Mouse (Mus musculus): ENCODE measurements around the gene Slc9a9. TPM values are rescaled to one million over a fixed set of nuclear protein-coding genes. Genes with fewer than 3 reads are reported as not detected.
A peak's percentile ranks its signal among the peaks of the same experiment; 100 is the strongest.

The Slc9a9 gene
- polyA plus RNA-seq, 1 experiment = 8.9 TPM

GRCm38 (mm10) chr9:94698175-94698574, 28.5 kb downstream of the Slc9a9 start:
- H3K27ac ChIP-seq (ENCODE audit: insufficient read depth, low read length) = no peak overlapping the region
- no peaks in the 10 kb centered on the region for H3K27me3 ChIP-seq (ENCODE audit: control insufficient read depth, insufficient read depth, low read length)
- H3K4me3 ChIP-seq (replicated peaks; ENCODE audit: insufficient read depth, low read depth, low read length) = no peak overlapping the region
- peaks cover 18% of the 10 kb centered on the region for H3K4me1 ChIP-seq (ENCODE audit: control insufficient read depth, insufficient read depth, low read length)
- WGBS = 90% methylated on average over 2 of the region's 2 CpGs
- no peak for DNase-seq
- TF ChIP-seq POLR2A (IDR thresholded peaks at IDR 0.05; ENCODE audit: borderline replicate concordance, insufficient read depth, low read length) (no peak), CTCF (IDR thresholded peaks at IDR 0.05; ENCODE audit: borderline replicate concordance, insufficient read depth, low read depth, low read length) (no peak)

GRCm38 (mm10) chr9:94700549-94700948, 30.8 kb downstream of the Slc9a9 start:
- no peaks in the 10 kb centered on the region for H3K27me3 ChIP-seq (ENCODE audit: control insufficient read depth, insufficient read depth, low read length)
- TF ChIP-seq POLR2A (IDR thresholded peaks at IDR 0.05; ENCODE audit: borderline replicate concordance, insufficient read depth, low read length) = no peak
- peak; percentile 62 for TF ChIP-seq CTCF (IDR thresholded peaks at IDR 0.05; ENCODE audit: borderline replicate concordance, insufficient read depth, low read depth, low read length)
- 93% methylated on average over 1 of the region's 1 CpGs for WGBS
- peaks cover 31% of the 10 kb centered on the region for H3K4me1 ChIP-seq (ENCODE audit: control insufficient read depth, insufficient read depth, low read length)
- DNase-seq = peak; percentile 52 to 58
- no peak overlapping the region for H3K4me3 ChIP-seq (replicated peaks; ENCODE audit: insufficient read depth, low read depth, low read length)
- H3K27ac ChIP-seq (ENCODE audit: insufficient read depth, low read length) = 0 out of 2 replicates have a peak overlapping the region, but pooled peaks have one; percentile 67

GRCm38 (mm10) chr9:94701193-94701869, 31.6 kb downstream of the Slc9a9 start:
- H3K4me3 ChIP-seq (replicated peaks; ENCODE audit: insufficient read depth, low read depth, low read length) = no peak overlapping the region
- H3K27me3 ChIP-seq (ENCODE audit: control insufficient read depth, insufficient read depth, low read length) = no peaks in the 10 kb centered on the region
- DNase-seq = no peak
- peaks cover 34% of the 10 kb centered on the region for H3K4me1 ChIP-seq (ENCODE audit: control insufficient read depth, insufficient read depth, low read length)
- TF ChIP-seq CTCF (IDR thresholded peaks at IDR 0.05; ENCODE audit: borderline replicate concordance, insufficient read depth, low read depth, low read length) (no peak), POLR2A (IDR thresholded peaks at IDR 0.05; ENCODE audit: borderline replicate concordance, insufficient read depth, low read length) (no peak)
- WGBS = 76% methylated on average over 6 of the region's 6 CpGs
- peak overlapping the region; percentile 58; the same call in 1 of the 2 replicates for H3K27ac ChIP-seq (ENCODE audit: insufficient read depth, low read length)

- Histone ChIP-seq H3K4me1 (ENCODE audit: control insufficient read depth, insufficient read depth, low read length) (peaks cover 34% of the 10 kb centered on the region), H3K4me3 (replicated peaks; ENCODE audit: insufficient read depth, low read depth, low read length) (no peak overlapping the region), H3K27me3 (ENCODE audit: control insufficient read depth, insufficient read depth, low read length) (no peaks in the 10 kb centered on the region), H3K27ac (ENCODE audit: insufficient read depth, low read length) (peak overlapping the region; percentile 56)
- peak; percentile 46 to 67 for DNase-seq
- no peak for TF ChIP-seq CTCF (IDR thresholded peaks at IDR 0.05; ENCODE audit: borderline replicate concordance, insufficient read depth, low read depth, low read length)
- TF ChIP-seq POLR2A (IDR thresholded peaks at IDR 0.05; ENCODE audit: borderline replicate concordance, insufficient read depth, low read length) = no peak
- 36% methylated on average over 10 of the region's 10 CpGs for WGBS
These were observed 32.4 kb downstream of the Slc9a9 start for GRCm38 (mm10) chr9:94701965-94702634.

GRCm38 (mm10) chr9:94704986-94705757, 35.5 kb downstream of the Slc9a9 start:
- TF ChIP-seq CTCF (IDR thresholded peaks at IDR 0.05; ENCODE audit: borderline replicate concordance, insufficient read depth, low read depth, low read length) (no peak), POLR2A (IDR thresholded peaks at IDR 0.05; ENCODE audit: borderline replicate concordance, insufficient read depth, low read length) (no peak)
- 19% methylated on average over 9 of the region's 9 CpGs for WGBS
- DNase-seq = peak; percentile 49 to 68

GRCm38 (mm10) chr9:94705758-94706026, 36.0 kb downstream of the Slc9a9 start:
- DNase-seq = peak in 1 of 2 experiments; percentile 39
- no peak overlapping the region for H3K4me3 ChIP-seq (replicated peaks; ENCODE audit: insufficient read depth, low read depth, low read length)
- WGBS = 25% methylated on average over 2 of the region's 2 CpGs
- no peak for TF ChIP-seq CTCF (IDR thresholded peaks at IDR 0.05; ENCODE audit: borderline replicate concordance, insufficient read depth, low read depth, low read length)
- no peak for TF ChIP-seq POLR2A (IDR thresholded peaks at IDR 0.05; ENCODE audit: borderline replicate concordance, insufficient read depth, low read length)
- H3K4me1 ChIP-seq (ENCODE audit: control insufficient read depth, insufficient read depth, low read length) = peaks cover 32% of the 10 kb centered on the region
- no peaks in the 10 kb centered on the region for H3K27me3 ChIP-seq (ENCODE audit: control insufficient read depth, insufficient read depth, low read length)
- peak overlapping the region; percentile 1; the same call in 1 of the 2 replicates for H3K27ac ChIP-seq (ENCODE audit: insufficient read depth, low read length)

More at GRCm38 (mm10) chr9:94704986-94705757, 35.5 kb downstream of the Slc9a9 start:
- peak overlapping the region; percentile 1; the same call in 1 of the 2 replicates for H3K27ac ChIP-seq (ENCODE audit: insufficient read depth, low read length)
- no peaks in the 10 kb centered on the region for H3K27me3 ChIP-seq (ENCODE audit: control insufficient read depth, insufficient read depth, low read length)
- H3K4me1 ChIP-seq (ENCODE audit: control insufficient read depth, insufficient read depth, low read length) = peaks cover 34% of the 10 kb centered on the region
- no peak overlapping the region for H3K4me3 ChIP-seq (replicated peaks; ENCODE audit: insufficient read depth, low read depth, low read length)

GRCm38 (mm10) chr9:94712084-94712483, 42.4 kb downstream of the Slc9a9 start:
- Histone ChIP-seq H3K4me1 (ENCODE audit: control insufficient read depth, insufficient read depth, low read length) (no peaks in the 10 kb centered on the region), H3K4me3 (replicated peaks; ENCODE audit: insufficient read depth, low read depth, low read length) (no peak overlapping the region), H3K27ac (ENCODE audit: insufficient read depth, low read length) (no peak overlapping the region), H3K27me3 (ENCODE audit: control insufficient read depth, insufficient read depth, low read length) (no peaks in the 10 kb centered on the region)
- WGBS = 92% methylated on average over 5 of the region's 5 CpGs
- no peak for DNase-seq
- TF ChIP-seq POLR2A (IDR thresholded peaks at IDR 0.05; ENCODE audit: borderline replicate concordance, insufficient read depth, low read length) (no peak), CTCF (IDR thresholded peaks at IDR 0.05; ENCODE audit: borderline replicate concordance, insufficient read depth, low read depth, low read length) (no peak)

All from cerebellum, adult 2 months (tissue).